Mouse (Mus musculus) skeletal muscle tissue, adult 2 months (tissue): ENCODE measurements around the gene Morc1.

Experiments used
- DNase-seq: peaks from one replicate; pipeline ENCODE4 v3.0.0-alpha.2; 2012; ENCODE audit warnings: low read depth, low spot score

Gene Morc1

GRCm38 (mm10) chr16:48431027-48431426 is at the start of gene Morc1:
TSS of gene Morc1 (plus strand) at chr16:48431237.
- DNase-seq = no peak

GRCm38 (mm10) chr16:48383582-48384257 is 47.3 kb upstream of the Morc1 start:
- no peak for DNase-seq

GRCm38 (mm10) chr16:48386982-48387381 is 44.1 kb upstream of the Morc1 start:
- no peak for DNase-seq

GRCm38 (mm10) chr16:48395278-48395677 is 35.8 kb upstream of the Morc1 start:
- peak; percentile 1 for DNase-seq

GRCm38 (mm10) chr16:48402963-48403362 is 28.1 kb upstream of the Morc1 start:
- no peak for DNase-seq

- no peak for DNase-seq
These were observed 27.6 kb upstream of the Morc1 start for GRCm38 (mm10) chr16:48403423-48403822.

GRCm38 (mm10) chr16:48404009-48404408 is 27.0 kb upstream of the Morc1 start:
- DNase-seq = no peak

GRCm38 (mm10) chr16:48405674-48406403 is 25.2 kb upstream of the Morc1 start:
- DNase-seq = no peak

GRCm38 (mm10) chr16:48409580-48409979 is 21.5 kb upstream of the Morc1 start:
- no peak for DNase-seq

GRCm38 (mm10) chr16:48410125-48410524 is 20.9 kb upstream of the Morc1 start:
- no peak for DNase-seq

- DNase-seq = no peak
These were observed 18.8 kb upstream of the Morc1 start, which contains the start of gene Gm5485 for GRCm38 (mm10) chr16:48412246-48412645. TSS of gene Gm5485 (minus strand) at chr16:48412416.

GRCm38 (mm10) chr16:48418557-48418956 is 12.5 kb upstream of the Morc1 start:
- no peak for DNase-seq

GRCm38 (mm10) chr16:48419035-48419434 is 12.0 kb upstream of the Morc1 start:
- DNase-seq = no peak

- no peak for DNase-seq
These were observed 8.5 kb upstream of the Morc1 start for GRCm38 (mm10) chr16:48422501-48422900.

GRCm38 (mm10) chr16:48424069-48424468 is 7.0 kb upstream of the Morc1 start:
- DNase-seq = no peak

- no peak for DNase-seq
These were observed 1.6 kb upstream of the Morc1 start for GRCm38 (mm10) chr16:48429427-48429826.

- DNase-seq = no peak
These were observed 4.4 kb downstream of the Morc1 start for GRCm38 (mm10) chr16:48435454-48435853.

- DNase-seq = no peak
These were observed 6.4 kb downstream of the Morc1 start for GRCm38 (mm10) chr16:48437476-48437875.

GRCm38 (mm10) chr16:48444589-48444988 is 13.6 kb downstream of the Morc1 start:
- no peak for DNase-seq

- no peak for DNase-seq
These were observed 15.3 kb downstream of the Morc1 start for GRCm38 (mm10) chr16:48446161-48446925.

- DNase-seq = no peak
These were observed 22.2 kb downstream of the Morc1 start for GRCm38 (mm10) chr16:48453264-48453663.

- DNase-seq = no peak
These were observed 42.4 kb downstream of the Morc1 start for GRCm38 (mm10) chr16:48473396-48473795.
